Mouse (Mus musculus) lung, adult 2 months (tissue): Measurements from ENCODE around the gene Usp30.

Experiments used
- CTCF ChIP-seq: fragments of 200-500 bp; IDR thresholded peaks from 2 replicates; pipeline ENCODE4 v1.5.1; 2011; ENCODE audit warnings: mild to moderate bottlenecking, low read length, control low read depth; ENCODE audit not compliant: insufficient read depth
- POLR2A ChIP-seq: fragments of 200-500 bp; IDR thresholded peaks from 2 replicates; pipeline ENCODE4 v1.6.1; 2011; ENCODE audit warnings: low read depth, mild to moderate bottlenecking, control low read depth, low read length, borderline replicate concordance; ENCODE audit errors: extremely low read depth

GRCm38 (mm10) chr5:114135516-114135915 is 70.3 kb downstream of the Usp30 start:
- TF ChIP-seq POLR2A (no peak), CTCF (no peak)
